Mouse (Mus musculus): ENCODE measurements at regions not wholly inside any gene's neighbourhood (a gene's known extent, or its start where the extent isn't known, plus 50 kb on each side); places are given as distances from the start of the nearest gene placed in this dataset.

DNA sequence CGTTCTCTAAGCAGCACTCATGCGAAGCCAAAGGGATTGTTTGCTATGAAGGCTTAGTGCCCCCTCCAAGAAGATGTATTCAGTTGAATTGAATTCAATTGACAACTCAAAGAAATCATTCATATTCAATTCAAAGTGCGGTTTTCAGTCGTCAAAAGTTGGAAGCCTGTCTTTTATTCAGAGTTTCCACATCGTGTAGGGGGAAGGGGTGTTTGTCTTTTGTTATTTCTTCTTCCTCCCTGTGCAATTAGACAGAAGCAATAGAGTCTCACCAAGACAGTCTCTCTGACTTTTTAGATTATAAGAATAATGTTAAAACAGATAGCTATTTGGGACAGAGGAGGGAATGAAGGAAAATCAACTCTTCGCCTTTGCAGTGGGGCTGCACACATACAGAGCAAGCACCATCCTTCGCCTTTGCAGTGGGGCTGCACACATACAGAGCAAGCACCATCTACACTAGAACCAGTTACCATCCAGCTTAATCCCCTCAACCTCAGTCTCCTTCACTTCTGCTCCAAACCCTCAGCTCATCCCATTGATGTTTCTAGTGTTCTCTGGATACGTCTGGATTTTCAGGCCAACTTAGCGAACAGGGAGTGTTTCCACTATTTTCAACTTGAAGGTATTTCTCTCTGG is 246.7 kb downstream of the Fam49a start:
- no peak for DNase-seq (ENCODE audit: low spot score)

DNA sequence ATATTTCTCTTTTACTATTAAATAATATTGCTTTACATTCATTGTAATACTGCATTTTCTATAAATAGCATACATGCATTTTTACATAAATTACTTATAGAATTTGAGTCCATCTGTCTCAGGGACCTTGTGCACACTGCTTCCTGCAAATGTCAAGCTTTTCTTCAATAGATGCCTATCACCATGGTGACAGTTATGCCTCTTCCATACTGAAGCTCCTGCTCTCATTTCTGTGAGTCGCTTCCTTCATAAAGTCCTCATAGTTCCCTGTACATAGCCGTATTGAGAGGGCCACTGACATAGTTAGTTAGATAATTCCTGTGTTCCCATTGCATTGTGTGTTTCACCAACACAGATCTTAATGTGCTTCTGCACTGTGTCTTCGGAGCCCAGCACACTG is 244.7 kb downstream of the Fam49a start:
- DNase-seq (ENCODE audit: low spot score): no peak

DNA sequence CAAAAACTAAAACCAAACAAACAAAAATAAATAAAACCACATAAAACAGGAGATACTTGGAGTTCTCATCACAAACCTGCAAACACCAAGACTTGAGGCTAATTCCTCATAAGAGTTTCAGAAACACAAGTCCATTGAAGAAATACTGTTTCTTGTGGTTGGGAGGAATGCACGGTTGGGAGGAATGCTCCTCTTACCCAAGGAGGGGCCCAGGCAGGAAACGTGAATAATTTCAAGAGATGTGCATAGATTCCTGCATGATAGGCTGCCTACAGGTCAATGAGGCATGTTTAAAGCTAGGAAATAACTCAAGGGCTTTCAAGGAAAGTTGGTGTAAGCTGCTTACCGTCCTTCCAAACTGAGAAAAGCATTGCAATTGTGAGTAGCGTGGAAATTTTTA is 243.7 kb downstream of the Fam49a start:
- no peak for DNase-seq (ENCODE audit: low spot score)

DNA sequence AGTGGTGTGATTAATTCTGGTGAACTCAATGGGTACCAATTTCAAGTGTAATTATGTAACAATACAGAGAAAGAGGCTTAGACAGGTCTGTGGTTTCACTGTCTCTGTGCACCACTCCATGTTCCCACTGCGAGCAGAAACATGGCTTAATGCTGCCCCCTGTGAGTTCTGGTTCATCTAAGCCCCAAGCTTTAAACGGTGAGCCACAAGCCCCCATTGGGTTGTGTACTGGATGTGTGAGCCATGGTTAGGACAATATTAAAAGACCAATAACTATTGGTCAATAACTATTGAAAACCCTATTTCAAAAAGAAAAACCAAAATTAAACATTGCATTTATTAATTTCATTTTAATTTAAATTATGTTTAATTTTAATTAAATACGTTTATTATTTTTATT is 238.0 kb downstream of the Fam49a start:
- DNase-seq (ENCODE audit: low spot score): no peak

DNA sequence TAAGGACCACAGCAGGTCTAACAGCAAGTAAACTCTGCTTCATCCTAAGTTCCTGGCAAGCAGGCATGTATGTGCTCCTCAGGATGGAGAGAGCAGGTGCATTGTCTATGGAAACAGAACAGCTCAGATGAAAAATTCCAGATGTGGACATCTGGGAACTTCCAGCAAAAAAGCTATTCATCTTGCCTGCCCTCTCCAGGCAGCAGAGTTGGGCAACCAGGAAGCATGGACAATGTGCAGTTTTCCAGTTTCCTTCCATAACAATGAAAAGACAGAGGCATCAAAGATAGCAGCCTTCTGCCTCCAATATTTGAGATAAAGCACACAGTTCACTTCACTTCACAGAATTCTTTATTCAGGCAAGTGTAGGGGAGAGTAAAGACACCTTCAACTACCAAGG is 236.7 kb downstream of the Fam49a start:
- DNase-seq (ENCODE audit: low spot score): no peak

DNA sequence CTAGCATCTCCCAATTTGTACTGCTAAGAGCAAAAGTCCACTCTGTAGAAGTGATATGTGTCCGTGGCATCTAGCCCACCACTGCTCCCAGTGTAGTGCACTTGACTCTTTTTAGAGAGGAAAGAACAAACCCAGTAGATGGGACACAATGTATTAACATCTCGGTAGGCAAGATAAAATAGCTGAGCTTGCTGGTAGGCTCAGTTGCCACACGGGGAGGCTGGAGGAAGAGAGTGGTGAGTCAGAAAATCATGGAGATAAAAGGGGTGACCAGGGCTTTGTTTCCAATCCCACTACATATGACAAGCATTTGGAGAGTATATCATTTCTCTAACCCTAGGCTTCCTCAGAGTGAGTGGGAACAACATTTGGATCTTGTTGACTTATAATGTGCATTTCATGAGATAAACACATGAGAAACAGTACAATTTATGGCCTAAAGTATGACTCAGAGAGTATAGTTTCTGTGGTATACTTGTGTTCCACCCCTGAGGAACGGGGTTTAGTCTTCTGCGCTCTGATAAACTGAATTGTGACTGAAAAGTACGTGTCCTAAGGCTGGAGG is 235.4 kb downstream of the Fam49a start:
- DNase-seq (ENCODE audit: low spot score): no peak

DNA sequence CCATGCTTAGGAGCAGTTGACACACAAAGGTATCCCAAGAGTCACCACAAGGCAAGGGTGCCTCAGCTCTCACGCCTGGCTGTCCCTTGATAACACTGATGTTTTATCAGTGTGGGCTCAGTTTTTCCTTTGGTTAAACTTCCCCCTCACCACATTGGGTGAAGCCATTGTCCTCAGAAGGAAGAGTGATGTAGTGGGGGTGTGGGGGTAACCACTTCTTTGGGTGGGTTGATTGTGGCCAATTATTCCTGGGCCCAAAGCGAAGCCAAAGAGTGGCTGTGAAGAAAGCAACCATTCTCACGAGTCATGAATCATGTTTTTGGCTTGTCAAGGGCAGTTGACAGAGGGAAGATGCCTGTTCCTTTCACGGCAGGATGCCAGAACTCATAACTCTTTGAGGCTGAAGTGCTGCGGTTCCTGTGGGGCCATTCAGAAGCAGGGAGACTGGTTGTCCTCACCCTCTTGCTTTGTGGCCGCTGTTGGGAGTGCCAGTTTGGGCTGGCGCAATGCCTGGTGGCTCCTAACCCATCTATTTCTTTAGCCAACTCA is 234.7 kb downstream of the Fam49a start:
- no peak for DNase-seq (ENCODE audit: low spot score)

DNA sequence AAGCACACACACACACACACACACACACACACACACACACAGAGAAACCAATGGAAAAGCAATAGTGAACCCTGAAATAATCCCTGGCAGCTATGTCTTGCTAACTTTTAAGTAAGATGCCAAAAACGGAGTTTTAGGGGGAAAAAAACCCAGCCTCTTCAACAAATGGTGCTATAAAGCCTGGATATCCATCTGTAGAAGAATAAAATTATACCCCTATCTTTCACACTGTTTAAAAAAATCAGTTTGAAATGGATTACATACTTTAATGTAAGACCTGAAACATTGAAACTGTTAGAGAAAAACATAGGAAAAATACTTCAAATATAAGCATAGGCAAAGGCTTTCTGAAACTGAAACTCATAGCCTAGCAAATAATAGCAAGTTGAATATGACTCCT is 228.2 kb downstream of the Fam49a start:
- no peak for DNase-seq (ENCODE audit: low spot score)

DNA sequence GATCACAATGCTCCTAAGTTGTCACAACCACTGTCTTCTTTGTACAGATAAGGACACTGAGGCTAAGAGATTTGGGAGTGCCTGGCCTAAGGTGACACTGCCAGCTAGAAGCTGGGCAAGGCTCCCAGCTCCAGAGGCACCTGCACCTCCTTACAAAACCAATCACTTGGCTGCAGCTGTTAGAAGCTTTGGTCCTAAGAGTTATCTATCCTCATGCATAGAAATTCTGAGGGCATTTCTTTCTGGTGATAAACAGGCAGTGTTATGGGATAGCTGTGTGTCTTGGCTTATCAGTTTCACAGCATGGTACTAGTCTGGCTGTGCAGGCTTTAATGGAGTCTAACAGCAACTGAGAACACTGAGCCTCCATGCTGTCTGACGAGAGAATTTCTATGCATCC is 226.2 kb downstream of the Fam49a start:
- DNase-seq (ENCODE audit: low spot score): no peak

DNA sequence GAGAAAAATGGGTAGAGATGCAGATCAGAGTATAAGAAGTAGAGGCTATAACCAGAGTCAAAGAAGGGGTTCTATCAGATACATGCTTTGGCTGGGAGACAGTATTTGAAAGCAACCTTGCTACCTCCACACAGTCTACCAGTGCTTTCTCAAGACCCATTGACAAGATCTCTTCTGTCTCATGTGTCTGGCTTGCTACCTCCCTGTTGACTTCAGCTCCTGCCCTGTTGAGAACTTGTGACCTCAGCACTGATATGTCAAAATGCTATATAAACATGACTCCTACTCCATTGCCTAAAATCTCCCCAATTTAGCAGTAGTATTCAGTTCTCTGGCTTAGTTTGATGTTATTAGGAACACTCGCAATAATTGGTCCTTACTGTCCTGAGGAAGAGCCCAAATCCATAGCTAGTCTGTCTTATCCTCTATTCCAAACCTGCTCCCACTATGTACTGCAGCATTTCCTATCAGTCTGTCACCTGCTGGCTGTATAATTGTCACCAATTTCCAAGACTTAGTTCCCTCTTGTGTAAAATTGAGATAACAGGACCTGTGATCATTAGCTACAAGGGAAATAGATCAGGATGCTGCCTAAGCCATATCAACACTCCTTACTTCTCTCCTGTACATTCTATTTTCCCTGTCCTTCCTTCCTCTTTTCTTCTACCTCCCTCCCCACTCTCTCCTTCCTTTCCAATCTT is 224.9 kb downstream of the Fam49a start:
- no peak for DNase-seq (ENCODE audit: low spot score)

DNA sequence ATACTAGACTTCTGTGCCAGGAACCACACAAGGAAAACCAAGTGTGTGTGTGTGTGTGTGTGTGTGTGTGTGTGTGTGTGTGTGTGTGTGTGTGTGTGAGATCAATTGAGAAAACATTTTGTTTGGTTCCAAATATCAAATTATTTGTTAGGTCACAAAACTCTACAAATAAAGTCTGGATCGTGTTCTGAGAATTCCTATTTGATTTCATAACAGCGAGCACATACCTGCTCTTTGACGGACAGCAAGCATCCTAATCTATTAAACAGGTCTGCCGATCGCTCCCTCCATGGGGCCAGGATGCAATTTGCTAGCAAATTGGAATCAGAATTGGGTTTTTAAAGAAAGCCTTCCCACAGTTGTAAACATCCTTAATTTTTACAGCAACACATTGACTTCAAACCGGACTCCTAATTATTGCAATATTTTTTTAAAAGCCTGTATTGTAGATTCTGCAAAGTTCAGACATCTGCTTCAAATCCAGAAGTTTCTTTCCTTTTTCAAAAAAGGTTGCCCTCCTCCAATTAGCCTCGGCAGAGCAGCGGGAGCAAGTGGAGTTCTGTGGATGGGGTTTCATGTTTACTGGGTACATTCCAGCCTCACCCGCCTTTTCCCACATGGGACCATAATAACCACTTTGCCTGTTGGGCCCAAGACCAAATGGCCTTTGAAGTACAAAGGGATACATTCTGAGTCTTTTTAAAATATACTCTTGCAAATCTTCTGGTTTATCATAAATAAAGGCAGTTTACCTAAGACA is 223.2 kb downstream of the Fam49a start:
- DNase-seq (ENCODE audit: low spot score): no peak

DNA sequence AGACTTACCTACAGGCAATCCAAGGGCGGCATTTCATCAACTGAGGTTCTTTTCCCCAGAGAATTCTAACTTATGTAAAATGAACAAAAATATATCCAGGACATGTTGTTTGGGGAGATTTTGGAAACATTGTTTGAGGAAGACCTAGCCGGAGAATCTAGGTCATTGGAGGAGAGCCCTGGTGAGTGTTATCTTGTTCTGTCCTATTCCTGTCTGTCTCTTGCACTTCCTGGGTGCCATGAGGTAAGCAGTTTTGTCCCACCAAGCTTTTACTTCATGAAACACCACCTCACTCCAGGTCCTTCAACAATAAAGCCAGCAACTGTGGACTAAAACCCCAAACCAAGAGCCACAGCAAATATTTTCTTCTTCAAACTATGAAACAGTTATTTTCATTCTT is 218.5 kb downstream of the Fam49a start:
- DNase-seq (ENCODE audit: low spot score): no peak

DNA sequence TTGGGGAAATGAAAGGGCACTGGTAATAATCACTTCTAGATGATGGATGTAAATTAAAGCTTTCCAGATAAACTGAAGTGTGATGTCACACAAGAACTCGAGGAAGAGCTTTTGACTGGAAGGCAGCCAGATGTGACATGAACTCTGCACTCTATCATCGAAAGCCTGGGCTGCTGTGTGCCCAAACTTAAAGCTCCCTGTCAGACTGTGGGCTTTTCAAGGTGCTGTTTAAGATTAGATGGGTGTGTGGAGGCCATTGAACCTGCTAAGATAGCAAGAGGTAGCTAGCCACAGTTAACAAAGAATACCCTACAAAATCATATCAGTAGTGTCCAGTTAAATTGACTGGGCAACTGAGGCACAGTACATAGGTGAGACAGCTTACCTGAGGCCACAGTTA is 190.1 kb downstream of the Fam49a start:
- no peak for DNase-seq (ENCODE audit: low spot score)

DNA sequence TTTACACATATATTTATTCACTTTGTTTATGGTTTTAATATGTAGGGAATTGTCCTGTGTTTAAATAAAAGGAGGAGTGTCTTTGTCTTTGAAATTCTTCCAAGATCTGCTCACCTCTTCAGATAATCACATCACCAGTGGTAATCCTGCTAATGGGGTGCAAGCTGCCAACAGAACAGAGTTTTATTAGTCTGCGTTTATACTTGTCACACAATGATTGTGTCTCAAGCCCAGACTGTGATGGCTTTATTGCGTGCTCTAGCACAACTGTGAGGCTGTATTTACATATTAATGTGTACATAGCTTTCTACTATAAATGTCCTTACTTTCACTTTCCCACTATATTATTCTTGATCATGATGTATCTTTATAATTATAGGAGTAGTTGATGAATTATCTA is 184.8 kb downstream of the Fam49a start:
- DNase-seq (ENCODE audit: low spot score): no peak

DNA sequence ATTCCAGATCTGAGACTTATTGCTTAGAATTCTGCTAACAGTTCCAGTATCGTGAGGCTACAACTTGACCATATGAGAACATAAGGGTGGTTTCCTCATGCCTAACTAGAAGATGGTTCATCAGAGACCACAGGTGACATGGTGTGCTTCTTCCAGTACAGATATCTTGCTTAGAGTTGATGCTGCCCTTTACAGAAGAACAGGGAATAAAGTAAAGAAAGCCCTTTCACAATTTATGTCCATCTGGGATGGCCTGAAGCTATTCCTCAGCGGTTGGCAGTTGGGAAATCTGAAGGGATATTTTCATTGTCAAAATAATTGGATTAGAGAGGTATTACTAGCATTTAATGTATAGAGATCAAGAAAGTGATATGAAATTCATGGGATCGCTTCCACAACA is 184.3 kb downstream of the Fam49a start:
- no peak for DNase-seq (ENCODE audit: low spot score)

DNA sequence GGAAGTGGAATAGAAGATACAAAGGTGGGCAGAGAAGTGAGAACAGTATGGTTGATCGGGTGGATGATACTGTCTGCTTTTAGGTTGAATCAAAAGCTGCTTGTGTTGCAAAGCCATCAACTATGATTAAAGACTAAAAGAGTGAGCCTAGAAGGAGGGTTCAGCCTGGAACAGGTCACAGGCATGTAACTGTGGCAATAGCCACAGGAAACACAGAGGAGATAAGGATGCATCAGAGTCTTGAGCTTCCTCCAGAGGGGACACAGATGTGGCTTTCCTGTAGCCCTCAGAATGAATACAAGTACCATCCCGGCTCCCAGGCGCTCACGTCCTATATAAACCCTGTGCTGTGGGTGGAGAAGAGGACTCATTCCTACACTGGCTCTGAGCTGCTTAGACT is 180.9 kb downstream of the Fam49a start:
- DNase-seq (ENCODE audit: low spot score): no peak

DNA sequence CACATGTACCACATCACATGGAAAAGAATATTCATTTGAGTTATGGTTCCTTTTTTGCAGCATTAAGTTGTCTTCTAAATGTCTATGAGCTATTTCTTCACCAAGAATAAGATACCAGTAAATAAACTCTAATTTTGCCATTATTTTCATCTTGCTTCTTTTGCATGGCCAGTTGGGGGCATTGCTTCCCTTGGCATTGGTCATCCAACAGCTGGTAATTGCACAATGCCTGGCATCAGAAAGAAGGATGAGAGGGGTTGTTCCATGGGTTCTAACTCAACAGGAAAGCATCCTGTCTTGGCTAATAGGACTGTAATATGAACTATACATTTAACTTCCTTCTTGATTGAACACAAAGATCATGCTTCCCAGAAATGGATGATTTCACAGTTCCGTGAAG is 174.4 kb downstream of the Fam49a start:
- no peak for DNase-seq (ENCODE audit: low spot score)

DNA sequence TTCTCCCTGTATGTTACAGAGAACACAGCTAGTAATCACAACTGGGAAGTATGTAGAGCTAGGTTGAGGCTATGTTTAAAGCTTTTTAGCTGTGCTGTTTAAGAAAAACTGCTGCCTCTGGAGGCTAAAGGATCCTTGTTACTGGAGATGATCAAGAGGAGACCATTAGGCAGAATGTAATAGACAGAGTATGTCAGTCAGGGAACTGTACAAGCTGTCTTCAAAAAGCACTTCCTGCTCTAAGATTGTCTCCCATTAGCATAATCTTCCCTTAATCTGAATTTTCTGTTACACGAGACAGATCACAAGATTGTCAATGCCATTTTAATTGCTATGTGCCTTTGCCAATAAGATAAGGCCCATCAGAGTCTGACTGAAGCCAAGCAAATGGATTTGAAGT is 170.7 kb downstream of the Fam49a start:
- no peak for DNase-seq (ENCODE audit: low spot score)
